Mouse (Mus musculus) liver, adult 2 months (tissue): Measurements from ENCODE around the gene Sept10.

Source experiments
- CTCF ChIP-seq: fragments of 200-500 bp; IDR thresholded peaks from 2 replicates; pipeline ENCODE4 v1.5.1; 2011; ENCODE audit warnings: low read depth, low read length, control low read depth
- POLR2A ChIP-seq: fragments of 200-500 bp; IDR thresholded peaks from 2 replicates; pipeline ENCODE4 v1.6.1; 2011; ENCODE audit warnings: low read length, control low read depth; ENCODE audit not compliant: insufficient read depth; ENCODE audit errors: extremely low read depth

- TF ChIP-seq CTCF (no peak), POLR2A (no peak)
Measured at GRCm38 (mm10) chr10:59158627-59159026, 63.0 kb downstream of the Sept10 start.
